Mouse (Mus musculus): ENCODE measurements around the gene Kcnk3. TPM values are rescaled to one million over a fixed set of nuclear protein-coding genes. Genes with fewer than 3 reads are reported as not detected.

The Kcnk3 gene
- polyA plus RNA-seq, 1 experiment from 2014 or later: 0.13 TPM

- WGBS (ENCODE audit: insufficient replicate concordance): 3% methylated on average over 6 of the region's 6 CpGs
- Histone ChIP-seq H3K9me3 (replicated peaks) (no peaks in the 10 kb centered on the region), H3K4me1 (replicated peaks) (0 out of 2 replicates have a peak, but pooled peaks cover 3% of the 10 kb centered on the region), H3K36me3 (no peaks in the 10 kb centered on the region), H3K27ac (no peak overlapping the region), H3K4me2 (no peak overlapping the region), H3K9ac (no peak overlapping the region), H3K4me3 (replicated peaks) (no peak overlapping the region), H3K27me3 (peaks cover 6% of the 10 kb centered on the region; the same call in 1 of the 2 replicates)
- DNase-seq (peak; percentile 32), ATAC-seq (ENCODE audit: low read depth) (peak; percentile 47; the same call in 1 of the 2 replicates)
Measured at GRCm38 (mm10) chr5:30638041-30638440, 50.1 kb downstream of the Kcnk3 start.

GRCm38 (mm10) chr5:30643477-30644179 lies 55.7 kb downstream of the Kcnk3 start:
- 39% methylated on average over 5 of the region's 5 CpGs for WGBS (ENCODE audit: insufficient replicate concordance)
- H3K27me3 ChIP-seq: no peaks in the 10 kb centered on the region
- H3K4me1 ChIP-seq (replicated peaks): peaks cover 24% of the 10 kb centered on the region
- no peaks in the 10 kb centered on the region for H3K36me3 ChIP-seq
- ATAC-seq (ENCODE audit: low read depth): no peak
- no peak for DNase-seq
- no peaks in the 10 kb centered on the region for H3K9me3 ChIP-seq (replicated peaks)
- no peak overlapping the region for H3K27ac ChIP-seq
- H3K4me2 ChIP-seq: no peak overlapping the region
- no peak overlapping the region for H3K4me3 ChIP-seq (replicated peaks)
- no peak overlapping the region for H3K9ac ChIP-seq

GRCm38 (mm10) chr5:30646036-30646435 lies 58.1 kb downstream of the Kcnk3 start:
- Histone ChIP-seq H3K36me3 (no peaks in the 10 kb centered on the region), H3K4me2 (no peak overlapping the region), H3K27ac (no peak overlapping the region), H3K4me3 (replicated peaks) (no peak overlapping the region), H3K4me1 (replicated peaks) (peaks cover 39% of the 10 kb centered on the region), H3K9me3 (replicated peaks) (no peaks in the 10 kb centered on the region), H3K27me3 (no peaks in the 10 kb centered on the region), H3K9ac (no peak overlapping the region)
- DNase-seq (no peak), ATAC-seq (ENCODE audit: low read depth) (no peak)
- WGBS (ENCODE audit: insufficient replicate concordance): 51% methylated on average over 2 of the region's 2 CpGs

- ATAC-seq (ENCODE audit: low read depth) (no peak), DNase-seq (no peak)
- WGBS (ENCODE audit: insufficient replicate concordance): 26% methylated on average over 9 of the region's 9 CpGs
- Histone ChIP-seq H3K4me3 (replicated peaks) (peak overlapping the region; percentile 86), H3K27me3 (no peaks in the 10 kb centered on the region), H3K4me2 (peak overlapping the region; percentile 90), H3K4me1 (replicated peaks) (peaks cover 41% of the 10 kb centered on the region), H3K9me3 (replicated peaks) (no peaks in the 10 kb centered on the region), H3K27ac (no peak overlapping the region), H3K36me3 (0 out of 2 replicates have a peak, but pooled peaks cover 1% of the 10 kb centered on the region), H3K9ac (peak overlapping the region; percentile 83)
Measured at GRCm38 (mm10) chr5:30647396-30647795, 59.4 kb downstream of the Kcnk3 start.

GRCm38 (mm10) chr5:30647815-30648560 lies 60.0 kb downstream of the Kcnk3 start, which contains the start of gene Slc35f6:
Gene Slc35f6, plus strand, starts transcription at chr5:30647933.
- Histone ChIP-seq H3K9ac (peak within 1 kb of the TSS; percentile 83), H3K4me2 (peak within 1 kb of the TSS; percentile 90), H3K27me3 (no peaks in the 10 kb centered on the region), H3K36me3 (peaks cover 7% of the 10 kb centered on the region; the same call in 1 of the 2 replicates), H3K27ac (no peak within 1 kb of the TSS), H3K4me3 (replicated peaks) (peak within 1 kb of the TSS; percentile 86), H3K4me1 (replicated peaks) (peaks cover 41% of the 10 kb centered on the region), H3K9me3 (replicated peaks) (no peaks in the 10 kb centered on the region)
- DNase-seq (peak; percentile 83), ATAC-seq (ENCODE audit: low read depth) (peak; percentile 92)
- under 1% methylated on average over 38 of the region's 38 CpGs for WGBS (ENCODE audit: insufficient replicate concordance)

- Histone ChIP-seq H3K4me1 (replicated peaks) (peaks cover 33% of the 10 kb centered on the region), H3K4me3 (replicated peaks) (peak overlapping the region; percentile 86; the same call in 1 of the 2 replicates), H3K9ac (no peak overlapping the region; the same call in 1 of the 2 replicates), H3K36me3 (peaks cover 10% of the 10 kb centered on the region; the same call in 1 of the 2 replicates), H3K27me3 (no peaks in the 10 kb centered on the region), H3K4me2 (no peak overlapping the region; the same call in 1 of the 2 replicates), H3K9me3 (replicated peaks) (no peaks in the 10 kb centered on the region), H3K27ac (no peak overlapping the region; the same call in 1 of the 2 replicates)
- ATAC-seq (ENCODE audit: low read depth) (no peak), DNase-seq (no peak)
- 62% methylated on average over 4 of the region's 4 CpGs for WGBS (ENCODE audit: insufficient replicate concordance)
Measured at GRCm38 (mm10) chr5:30649558-30649957, 61.6 kb downstream of the Kcnk3 start.

- ATAC-seq (ENCODE audit: low read depth) (no peak), DNase-seq (no peak)
- no peaks in the 10 kb centered on the region for H3K9me3 ChIP-seq (replicated peaks)
- H3K27ac ChIP-seq: no peak overlapping the region
- H3K36me3 ChIP-seq: peaks cover 22% of the 10 kb centered on the region
- 42% methylated on average over 3 of the region's 3 CpGs for WGBS (ENCODE audit: insufficient replicate concordance)
- peaks cover 33% of the 10 kb centered on the region for H3K4me1 ChIP-seq (replicated peaks)
- H3K9ac ChIP-seq: no peak overlapping the region
- no peaks in the 10 kb centered on the region for H3K27me3 ChIP-seq
- H3K4me2 ChIP-seq: no peak overlapping the region
- H3K4me3 ChIP-seq (replicated peaks): no peak overlapping the region
Measured at GRCm38 (mm10) chr5:30650756-30651155, 62.8 kb downstream of the Kcnk3 start.

GRCm38 (mm10) chr5:30651554-30651953 lies 63.6 kb downstream of the Kcnk3 start:
- no peak overlapping the region for H3K4me2 ChIP-seq
- ATAC-seq (ENCODE audit: low read depth) (no peak), DNase-seq (no peak)
- no peak overlapping the region for H3K4me3 ChIP-seq (replicated peaks)
- H3K36me3 ChIP-seq: peaks cover 30% of the 10 kb centered on the region
- no peak overlapping the region for H3K27ac ChIP-seq
- no peaks in the 10 kb centered on the region for H3K9me3 ChIP-seq (replicated peaks)
- 76% methylated on average over 3 of the region's 3 CpGs for WGBS (ENCODE audit: insufficient replicate concordance)
- no peaks in the 10 kb centered on the region for H3K27me3 ChIP-seq
- no peak overlapping the region for H3K9ac ChIP-seq
- peaks cover 33% of the 10 kb centered on the region for H3K4me1 ChIP-seq (replicated peaks)

- Histone ChIP-seq H3K9ac (no peak overlapping the region), H3K36me3 (peaks cover 47% of the 10 kb centered on the region), H3K27ac (no peak overlapping the region), H3K27me3 (no peaks in the 10 kb centered on the region), H3K4me1 (replicated peaks) (peaks cover 24% of the 10 kb centered on the region), H3K4me2 (no peak overlapping the region), H3K4me3 (replicated peaks) (no peak overlapping the region), H3K9me3 (replicated peaks) (no peaks in the 10 kb centered on the region)
- WGBS (ENCODE audit: insufficient replicate concordance): 79% methylated on average over 6 of the region's 6 CpGs
- DNase-seq (no peak), ATAC-seq (ENCODE audit: low read depth) (no peak)
Measured at GRCm38 (mm10) chr5:30653246-30653645, 65.3 kb downstream of the Kcnk3 start.

GRCm38 (mm10) chr5:30655042-30655441 lies 67.1 kb downstream of the Kcnk3 start:
- peaks cover 53% of the 10 kb centered on the region for H3K36me3 ChIP-seq
- H3K9me3 ChIP-seq (replicated peaks): no peaks in the 10 kb centered on the region
- H3K27ac ChIP-seq: no peak overlapping the region

GRCm38 (mm10) chr5:30655526-30656195 lies 67.7 kb downstream of the Kcnk3 start:
- Histone ChIP-seq H3K27me3 (no peaks in the 10 kb centered on the region), H3K9me3 (replicated peaks) (peaks cover 2% of the 10 kb centered on the region; the same call in 1 of the 2 replicates), H3K9ac (no peak overlapping the region), H3K27ac (no peak overlapping the region), H3K4me3 (replicated peaks) (no peak overlapping the region), H3K36me3 (peaks cover 53% of the 10 kb centered on the region), H3K4me1 (replicated peaks) (0 out of 2 replicates have a peak, but pooled peaks cover 3% of the 10 kb centered on the region), H3K4me2 (no peak overlapping the region)
- DNase-seq: no peak
- WGBS (ENCODE audit: insufficient replicate concordance): 71% methylated on average over 6 of the region's 6 CpGs
- no peak for ATAC-seq (ENCODE audit: low read depth)

More at GRCm38 (mm10) chr5:30655042-30655441, 67.1 kb downstream of the Kcnk3 start:
- H3K9ac ChIP-seq: no peak overlapping the region
- ATAC-seq (ENCODE audit: low read depth) (no peak), DNase-seq (no peak)
- H3K4me2 ChIP-seq: no peak overlapping the region
- H3K4me1 ChIP-seq (replicated peaks): peaks cover 6% of the 10 kb centered on the region
- H3K4me3 ChIP-seq (replicated peaks): no peak overlapping the region
- 68% methylated on average over 8 of the region's 8 CpGs for WGBS (ENCODE audit: insufficient replicate concordance)
- no peaks in the 10 kb centered on the region for H3K27me3 ChIP-seq

Data from liver, embryonic 13.5 days (tissue).